15 mouse cellular contexts compared by ENCODE assay signal in the genomic region with DNA sequence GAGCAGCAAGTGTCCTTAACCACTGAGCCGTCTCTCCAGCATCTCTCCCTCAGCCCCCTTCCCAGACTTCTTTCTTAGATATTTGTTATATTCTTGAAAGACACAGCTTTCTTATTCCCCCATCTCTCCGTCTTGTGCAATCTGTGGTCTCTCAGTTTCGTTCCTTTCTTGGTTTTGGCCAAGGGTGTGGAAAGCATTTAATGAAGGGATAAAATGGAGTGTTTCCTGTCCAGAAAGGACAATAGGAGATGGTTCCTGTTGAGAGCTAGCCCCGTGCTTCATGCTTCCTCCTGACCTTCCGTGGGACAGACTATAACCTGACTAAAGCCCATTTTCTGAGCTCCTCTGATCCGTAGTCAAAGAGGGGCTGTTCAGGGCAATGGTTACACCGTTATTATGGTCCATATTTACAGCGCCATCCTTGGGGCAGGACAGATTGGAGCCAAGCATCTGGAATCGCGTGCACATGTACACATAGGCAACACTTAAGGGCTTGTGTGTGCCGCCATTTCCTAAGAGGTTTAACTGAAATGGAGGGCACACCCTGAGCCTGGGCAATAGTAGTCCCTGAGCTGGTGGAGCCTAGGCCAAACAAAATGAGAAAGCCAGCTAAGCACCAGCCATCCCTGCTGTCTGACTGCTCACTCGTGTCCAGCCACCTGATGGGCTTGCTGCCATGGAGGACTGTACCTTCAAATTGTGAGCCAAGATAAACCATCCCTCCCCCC. TPM values are rescaled to one million over a fixed set of nuclear protein-coding genes. Genes with fewer than 3 reads are reported as not detected.
A peak's percentile ranks its signal among the peaks of the same experiment; 100 is the strongest.
DNase-seq lines count a peak whose midpoint lies in the region; ATAC-seq and TF ChIP-seq lines count a peak whose summit lies in the region.
"Had no signal": no experiment of that assay in that cellular context is flagged by ENCODE, and none has a peak within 500 bp of the region (broad histone marks: within the 10 kb centered on the region; RNA-seq: fewer than 3 reads in every experiment).

No protein-coding gene starts in this region.

- H3K4me1 ChIP-seq in forebrain, embryonic 14.5 days (ENCODE audit: control insufficient read depth, insufficient read depth, low read length), result no peaks in the 10 kb centered on the region
- no peaks in the 10 kb centered on the region for H3K4me1 ChIP-seq in forebrain, embryonic 10.5 days
- H3K4me1 ChIP-seq in kidney, postnatal 0 days (replicated peaks; ENCODE audit: insufficient read depth, low read length), result no peaks in the 10 kb centered on the region
- H3K4me1 ChIP-seq in kidney, embryonic 14.5 days (ENCODE audit: control insufficient read depth, insufficient read depth, low read length), result no peaks in the 10 kb centered on the region
- H3K4me1 ChIP-seq in neural tube, embryonic 11.5 days (ENCODE audit: control insufficient read depth, insufficient read depth, low read length), result no peaks in the 10 kb centered on the region
- H3K4me1 ChIP-seq: limb, embryonic 12.5 days had no signal

- H3K27ac ChIP-seq in forebrain, embryonic 14.5 days (ENCODE audit: low read depth, low read length), result no peak overlapping the region
- H3K27ac ChIP-seq in forebrain, embryonic 10.5 days, result no peak overlapping the region
- 0 out of 2 replicates have a peak overlapping the region, but pooled peaks have one; percentile 25 for H3K27ac ChIP-seq in kidney, postnatal 0 days
- H3K27ac ChIP-seq in kidney, embryonic 14.5 days (ENCODE audit: low read depth, low read length), result no peak overlapping the region
- no peak overlapping the region for H3K27ac ChIP-seq in neural tube, embryonic 11.5 days (ENCODE audit: low read depth, low read length)
- H3K27ac ChIP-seq: limb, embryonic 12.5 days had no signal

- DNase-seq in forebrain, embryonic 14.5 days (ENCODE audit: low spot score), result no peak
- DNase-seq in forebrain, embryonic 10.5 days (ENCODE audit: extremely low spot score, low spot score), result no peak
- DNase-seq in kidney, postnatal 0 days (ENCODE audit: low spot score), result peak; percentile 25
- DNase-seq in neural tube, embryonic 11.5 days (ENCODE audit: low spot score), result no peak
- no peak for DNase-seq in neural tube, embryonic 10.5 days (ENCODE audit: extremely low spot score, low spot score)
- no peak for DNase-seq in yolk sac, embryonic 10.5 days (ENCODE audit: low spot score)
- DNase-seq: adrenal gland, adult 2 months; B cell, adult 2 months; cerebellum, adult 11 months; gastrocnemius, postnatal 14 days; heart, postnatal 36 days had no signal

- H3K27me3 ChIP-seq in forebrain, embryonic 14.5 days (replicated peaks; ENCODE audit: control insufficient read depth, insufficient read depth, low read length), result no peaks in the 10 kb centered on the region
- H3K27me3 ChIP-seq in forebrain, embryonic 10.5 days (ENCODE audit: poor library complexity, severe bottlenecking), result no peaks in the 10 kb centered on the region
- no peaks in the 10 kb centered on the region for H3K27me3 ChIP-seq in kidney, postnatal 0 days (ENCODE audit: insufficient read depth, low read length)
- H3K27me3 ChIP-seq in kidney, embryonic 14.5 days (ENCODE audit: control insufficient read depth, insufficient read depth, low read length), result no peaks in the 10 kb centered on the region
- H3K27me3 ChIP-seq in neural tube, embryonic 11.5 days (ENCODE audit: control insufficient read depth, insufficient read depth, low read length), result no peaks in the 10 kb centered on the region
- H3K27me3 ChIP-seq: limb, embryonic 12.5 days; megakaryocyte, embryonic 14.5 days had no signal

- TF ChIP-seq CTCF in kidney, postnatal 0 days (IDR thresholded peaks at IDR 0.05; ENCODE audit: low read depth), result no peak

- H3K4me2 ChIP-seq in forebrain, embryonic 14.5 days (ENCODE audit: low read length), result no peak overlapping the region
- H3K4me2 ChIP-seq in kidney, postnatal 0 days (ENCODE audit: low read length), result no peak overlapping the region
- H3K4me2 ChIP-seq in kidney, embryonic 14.5 days (replicated peaks; ENCODE audit: low read depth, low read length), result no peak overlapping the region
- H3K4me2 ChIP-seq in neural tube, embryonic 11.5 days (ENCODE audit: low read depth), result no peak overlapping the region
- H3K4me2 ChIP-seq: limb, embryonic 12.5 days had no signal

- 85% methylated on average over 12 of the region's 12 CpGs for WGBS in forebrain, embryonic 14.5 days
- WGBS in forebrain, embryonic 10.5 days, result 86% methylated on average over 12 of the region's 12 CpGs
- WGBS in kidney, postnatal 0 days, result 71% methylated on average over 12 of the region's 12 CpGs
- 84% methylated on average over 12 of the region's 12 CpGs for WGBS in kidney, embryonic 14.5 days
- 84% methylated on average over 12 of the region's 12 CpGs for WGBS in neural tube, embryonic 11.5 days

- no peak overlapping the region for H3K4me3 ChIP-seq in forebrain, embryonic 14.5 days (ENCODE audit: low read depth, low read length)
- no peak overlapping the region for H3K4me3 ChIP-seq in forebrain, embryonic 10.5 days
- H3K4me3 ChIP-seq in kidney, postnatal 0 days (replicated peaks; ENCODE audit: low read depth, low read length), result no peak overlapping the region
- no peak overlapping the region for H3K4me3 ChIP-seq in kidney, embryonic 14.5 days (ENCODE audit: low read length)
- no peak overlapping the region for H3K4me3 ChIP-seq in neural tube, embryonic 11.5 days (ENCODE audit: low read depth, low read length)
- H3K4me3 ChIP-seq: limb, embryonic 12.5 days; megakaryocyte, embryonic 14.5 days had no signal

- H3K9me3 ChIP-seq in forebrain, embryonic 14.5 days (replicated peaks; ENCODE audit: control insufficient read depth, low read length), result no peaks in the 10 kb centered on the region
- H3K9me3 ChIP-seq in forebrain, embryonic 10.5 days, result no peaks in the 10 kb centered on the region
- no peaks in the 10 kb centered on the region for H3K9me3 ChIP-seq in kidney, postnatal 0 days (replicated peaks; ENCODE audit: low read length)
- H3K9me3 ChIP-seq in kidney, embryonic 14.5 days (ENCODE audit: control insufficient read depth, low read length), result no peaks in the 10 kb centered on the region
- no peaks in the 10 kb centered on the region for H3K9me3 ChIP-seq in neural tube, embryonic 11.5 days (ENCODE audit: control insufficient read depth, low read length)
- H3K9me3 ChIP-seq: limb, embryonic 12.5 days; megakaryocyte, embryonic 14.5 days had no signal

- H3K36me3 ChIP-seq in forebrain, embryonic 14.5 days (ENCODE audit: control insufficient read depth, insufficient read depth, low read length), result peaks cover 22% of the 10 kb centered on the region
- H3K36me3 ChIP-seq in forebrain, embryonic 10.5 days (replicated peaks), result peaks cover 28% of the 10 kb centered on the region
- peaks cover 15% of the 10 kb centered on the region; the same call in 1 of the 2 replicates for H3K36me3 ChIP-seq in kidney, postnatal 0 days (ENCODE audit: insufficient read depth, low read length)
- H3K36me3 ChIP-seq in kidney, embryonic 14.5 days (ENCODE audit: control insufficient read depth, insufficient read depth, low read length), result peaks cover 25% of the 10 kb centered on the region
- peaks cover 5% of the 10 kb centered on the region for H3K36me3 ChIP-seq in neural tube, embryonic 11.5 days (ENCODE audit: control insufficient read depth, insufficient read depth, low read length)

- peak; percentile 28 for ATAC-seq in forebrain, embryonic 14.5 days
- ATAC-seq in kidney, postnatal 0 days (replicated peaks; ENCODE audit: low FRiP score, low read depth), result peak; percentile 46; the same call in 1 of the 2 replicates
- no peak for ATAC-seq in kidney, embryonic 14.5 days (ENCODE audit: low FRiP score, low TSS enrichment)
- peak; percentile 35; the same call in 1 of the 2 replicates for ATAC-seq in neural tube, embryonic 11.5 days (ENCODE audit: insufficient read depth, low FRiP score, low TSS enrichment)
- no peak for ATAC-seq in erythroblast, adult 5-6 weeks (replicated peaks; ENCODE audit: low FRiP score, poor library complexity, severe bottlenecking)

- no peak overlapping the region for H3K9ac ChIP-seq in forebrain, embryonic 14.5 days (ENCODE audit: low read length)
- H3K9ac ChIP-seq in kidney, postnatal 0 days (ENCODE audit: low read depth, low read length), result no peak overlapping the region
- H3K9ac ChIP-seq in kidney, embryonic 14.5 days (ENCODE audit: low read depth, low read length), result no peak overlapping the region
- no peak overlapping the region for H3K9ac ChIP-seq in neural tube, embryonic 11.5 days (ENCODE audit: low read length)
- H3K9ac ChIP-seq: limb, embryonic 12.5 days had no signal

RNA-seq across cellular contexts. Expression of gene Golph3, which starts 47.8 kb away (rescaled TPM):
- 83.0 and 88.5 TPM in 2 replicates for polyA plus RNA-seq in forebrain, embryonic 14.5 days (2014; fragmentation: Nextera tagmentation; extraction: Ambion mirVana)
- polyA plus RNA-seq in forebrain, embryonic 10.5 days (2016; fragmentation: Nextera tagmentation; extraction: Ambion mirVana), result 67.3 and 68.7 TPM in 2 replicates
- 88.7 and 95.6 TPM in 2 replicates for polyA plus RNA-seq in kidney, postnatal 0 days (2015; fragmentation: Nextera tagmentation; extraction: Ambion mirVana)
- polyA plus RNA-seq in kidney, embryonic 14.5 days (2014; fragmentation: Nextera tagmentation; extraction: Ambion mirVana), result 78.7 and 116 TPM in 2 replicates
- polyA plus RNA-seq in neural tube, embryonic 11.5 days (2014; fragmentation: Nextera tagmentation; extraction: Ambion mirVana), result 108 and 112 TPM in 2 replicates
- 68.6 and 68.8 TPM in 2 replicates for total RNA-seq in erythroblast, adult 5-6 weeks (2015; ENCODE audit: low replicate concordance)
- 58.3 and 77.7 TPM in 2 replicates for total RNA-seq in erythroblast, adult 5-6 weeks (2017; ENCODE audit: low replicate concordance)

RNA-seq across cellular contexts. Expression of gene 1810049J17Rik, which starts 48.2 kb away (rescaled TPM):
- polyA plus RNA-seq in forebrain, embryonic 14.5 days (2014; fragmentation: Nextera tagmentation; extraction: Ambion mirVana), result 1.2 and 1.6 TPM in 2 replicates
- polyA plus RNA-seq in forebrain, embryonic 10.5 days (2016; fragmentation: Nextera tagmentation; extraction: Ambion mirVana), result 1.4 TPM in 1 of 2 replicates, not detected in the other
- 0.45 and 1.9 TPM in 2 replicates for polyA plus RNA-seq in kidney, postnatal 0 days (2015; fragmentation: Nextera tagmentation; extraction: Ambion mirVana)
- 0.81 and 1.9 TPM in 2 replicates for polyA plus RNA-seq in kidney, embryonic 14.5 days (2014; fragmentation: Nextera tagmentation; extraction: Ambion mirVana)
- polyA plus RNA-seq in neural tube, embryonic 11.5 days (2014; fragmentation: Nextera tagmentation; extraction: Ambion mirVana), result 1.6 and 1.9 TPM in 2 replicates
- not detected in 2 replicates for total RNA-seq in erythroblast, adult 5-6 weeks (2015; ENCODE audit: low replicate concordance)
- total RNA-seq in erythroblast, adult 5-6 weeks (2017; ENCODE audit: low replicate concordance), result not detected in 2 replicates
- total RNA-seq: gastrocnemius, postnatal 14 days had no signal

Comparison
In these comparisons a context has a peak if more than half of its experiments do, and no peak if none do; other contexts are left out.
1. ATAC-seq: peak in forebrain, embryonic 14.5 days (single experiment), kidney, postnatal 0 days (single experiment) and neural tube, embryonic 11.5 days (single experiment); none in kidney, embryonic 14.5 days (single experiment) and erythroblast, adult 5-6 weeks (single experiment).